ENCODE assay signal across 18 mouse cellular contexts in the genomic region with DNA sequence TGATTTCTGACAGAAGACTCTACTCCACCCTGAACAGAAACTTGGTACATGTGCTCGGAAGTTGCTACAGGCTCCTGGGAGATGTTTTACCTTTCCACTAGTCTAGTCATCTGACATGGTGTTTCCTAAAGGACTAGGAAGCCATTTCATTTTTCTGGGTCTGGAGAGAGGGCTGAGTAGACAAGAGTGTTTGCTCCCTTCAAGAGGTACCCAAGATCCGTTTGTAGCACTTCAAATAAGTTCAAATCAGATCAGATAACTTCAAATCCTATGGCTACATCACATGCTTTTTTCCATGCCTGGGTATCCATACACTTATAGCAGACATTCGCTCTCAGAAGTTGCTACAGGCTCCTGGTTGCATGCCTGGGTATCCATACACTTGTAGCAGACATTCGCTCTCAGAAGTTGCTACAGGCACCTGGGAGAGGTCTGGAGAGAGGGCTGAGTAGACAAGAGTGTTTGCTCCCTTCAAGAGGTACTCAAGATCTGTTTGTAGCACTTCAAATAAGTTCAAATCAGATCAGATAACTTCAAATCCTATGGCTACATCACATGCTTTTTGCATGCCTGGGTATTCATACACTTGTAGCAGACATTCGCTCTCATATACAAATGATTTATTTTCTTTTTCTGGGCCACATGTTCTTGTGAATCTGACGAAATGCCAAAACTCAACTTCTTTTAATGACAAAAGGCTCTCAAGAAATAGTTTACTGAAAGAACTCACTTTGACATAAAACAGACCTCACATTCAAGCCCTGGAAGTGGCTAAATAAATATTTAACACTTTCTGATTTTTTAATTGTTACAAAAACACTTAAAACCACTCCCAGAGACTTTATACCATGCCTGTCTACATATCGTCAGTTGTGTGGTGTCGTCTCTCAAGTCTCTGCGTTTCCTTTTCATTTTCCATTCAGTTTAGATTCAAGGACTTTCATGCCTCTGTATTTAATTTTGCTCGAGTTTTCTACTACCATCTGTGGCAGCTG.
DNase-seq lines count a peak whose midpoint lies in the region; ATAC-seq lines count a peak whose summit lies in the region.
"Had no signal": no experiment of that assay in that cellular context is flagged by ENCODE, and none has a peak within 500 bp of the region (broad histone marks: within the 10 kb centered on the region; RNA-seq: fewer than 3 reads in every experiment).

No protein-coding gene starts in this region.

- H3K36me3 ChIP-seq in lung, embryonic 15.5 days = no peaks in the 10 kb centered on the region
- H3K36me3 ChIP-seq: forebrain, embryonic 12.5 days; heart, embryonic 13.5 days; hindbrain, embryonic 15.5 days had no signal

- no peak overlapping the region for H3K4me3 ChIP-seq in lung, embryonic 15.5 days
- H3K4me3 ChIP-seq: forebrain, embryonic 12.5 days; gastrocnemius, adult 2 months; heart, embryonic 13.5 days; hindbrain, embryonic 15.5 days had no signal

- DNase-seq in frontal cortex, postnatal 10 days (ENCODE audit: low spot score in 2 of 2) = no peak
- peak; percentile 41 for DNase-seq in lung, postnatal 14 days
- DNase-seq in spleen, postnatal 36 days (ENCODE audit: low spot score in 2 of 2) = no peak
- DNase-seq in layer of hippocampus, adult 11-12 months (ENCODE audit: low spot score) = no peak
- DNase-seq in cerebellum, postnatal 36 days = no peak
- DNase-seq: adrenal gland, postnatal 10 days; cerebellum, adult 11 months; cerebellum, adult 9-10 months; cerebellum, postnatal 25 days; gastrocnemius, adult 2 months; gastrocnemius, postnatal 25 days; heart, postnatal 36 days had no signal

- H3K27me3 ChIP-seq in lung, embryonic 15.5 days = no peaks in the 10 kb centered on the region
- H3K27me3 ChIP-seq: forebrain, embryonic 12.5 days; heart, embryonic 13.5 days; hindbrain, embryonic 15.5 days had no signal

- WGBS in lung, embryonic 15.5 days = 45% methylated on average over 10 of the region's 10 CpGs

- H3K9ac ChIP-seq in lung, embryonic 15.5 days = no peak overlapping the region
- H3K9ac ChIP-seq: forebrain, embryonic 12.5 days; heart, embryonic 13.5 days; hindbrain, embryonic 15.5 days had no signal

- no peak overlapping the region for H3K27ac ChIP-seq in lung, embryonic 15.5 days
- H3K27ac ChIP-seq: forebrain, embryonic 12.5 days; gastrocnemius, adult 2 months; heart, embryonic 13.5 days; hindbrain, embryonic 15.5 days had no signal

- no peaks in the 10 kb centered on the region for H3K9me3 ChIP-seq in lung, embryonic 15.5 days
- H3K9me3 ChIP-seq: forebrain, embryonic 12.5 days; heart, embryonic 13.5 days; hindbrain, embryonic 15.5 days had no signal

- 0 out of 2 replicates have a peak, but pooled peaks cover 6% of the 10 kb centered on the region for H3K4me1 ChIP-seq in lung, embryonic 15.5 days
- H3K4me1 ChIP-seq: forebrain, embryonic 12.5 days; heart, embryonic 13.5 days; hindbrain, embryonic 15.5 days had no signal

- peak; percentile 52 for ATAC-seq in frontal cortex, adult (ENCODE audit: low TSS enrichment)
- peak; percentile 96 for ATAC-seq in lung, embryonic 15.5 days (ENCODE audit: borderline replicate concordance, extremely low read depth, low FRiP score, low TSS enrichment)
- ATAC-seq: forebrain, embryonic 16.5 days had no signal

- no peak overlapping the region; the same call in 1 of the 2 replicates for H3K4me2 ChIP-seq in lung, embryonic 15.5 days
- H3K4me2 ChIP-seq: forebrain, embryonic 12.5 days; heart, embryonic 13.5 days; hindbrain, embryonic 15.5 days had no signal
